Mouse (Mus musculus): ENCODE results near the gene Impg1. TPM values are rescaled to one million over a fixed set of nuclear protein-coding genes. Genes with fewer than 3 reads are reported as not detected.

Impg1 gene
- polyA plus RNA-seq, 1 experiment from 2014 or later, result not detected

DNA sequence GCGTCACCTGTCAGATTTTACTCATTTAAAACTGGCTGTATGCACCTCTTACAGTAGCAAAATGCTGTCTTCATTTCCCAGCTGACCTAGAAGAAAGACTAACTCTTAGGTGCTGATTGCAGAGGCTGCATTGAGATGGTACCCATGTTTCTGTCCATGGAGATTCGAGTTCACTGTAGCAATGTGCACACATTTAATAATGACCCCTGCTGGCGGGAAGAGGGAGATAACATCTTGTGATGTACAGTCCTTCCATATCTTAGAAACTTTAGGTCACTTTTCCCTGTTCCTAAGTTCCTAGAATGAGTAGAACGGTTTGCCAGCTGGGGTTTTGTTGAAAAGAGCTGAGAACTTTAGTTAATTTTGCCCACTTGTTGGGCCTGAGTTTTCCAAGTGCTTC, 161.8 kb downstream of the Impg1 start:
- Histone ChIP-seq H3K4me1 (replicated peaks) (no peaks in the 10 kb centered on the region), H3K4me2 (no peak overlapping the region), H3K27ac (no peak overlapping the region), H3K9ac (no peak overlapping the region), H3K27me3 (no peaks in the 10 kb centered on the region), H3K4me3 (no peak overlapping the region), H3K9me3 (no peaks in the 10 kb centered on the region), H3K36me3 (no peaks in the 10 kb centered on the region)
- WGBS, result 87% methylated on average over 4 of the region's 4 CpGs
- ATAC-seq (ENCODE audit: low FRiP score), result no peak

DNA sequence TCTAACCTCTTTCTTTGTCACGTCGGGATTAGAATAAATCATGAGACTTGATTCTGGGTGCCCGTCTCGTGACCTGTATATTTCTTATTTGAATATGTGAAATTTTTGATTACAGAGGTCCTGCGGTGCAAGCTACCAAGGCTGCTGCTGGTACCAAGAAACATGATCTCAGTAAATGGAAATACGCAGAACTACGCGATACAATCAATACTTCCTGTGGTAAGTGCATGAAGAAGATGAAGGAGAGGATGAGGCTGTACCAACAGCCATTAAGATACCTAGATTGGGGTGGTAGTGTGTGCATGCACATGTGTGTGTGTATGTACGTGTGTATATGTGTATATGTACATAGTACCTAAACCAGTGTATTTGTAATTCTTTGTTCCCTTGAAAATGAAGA, 166.2 kb downstream of the Impg1 start:
- no peaks in the 10 kb centered on the region for H3K4me1 ChIP-seq (replicated peaks)
- no peaks in the 10 kb centered on the region for H3K27me3 ChIP-seq
- no peak overlapping the region for H3K9ac ChIP-seq
- H3K4me3 ChIP-seq, result no peak overlapping the region
- no peak for ATAC-seq (ENCODE audit: low FRiP score)
- no peak overlapping the region for H3K27ac ChIP-seq
- H3K9me3 ChIP-seq, result no peaks in the 10 kb centered on the region
- 93% methylated on average over 9 of the region's 9 CpGs for WGBS
- no peaks in the 10 kb centered on the region for H3K36me3 ChIP-seq
- no peak overlapping the region for H3K4me2 ChIP-seq

DNA sequence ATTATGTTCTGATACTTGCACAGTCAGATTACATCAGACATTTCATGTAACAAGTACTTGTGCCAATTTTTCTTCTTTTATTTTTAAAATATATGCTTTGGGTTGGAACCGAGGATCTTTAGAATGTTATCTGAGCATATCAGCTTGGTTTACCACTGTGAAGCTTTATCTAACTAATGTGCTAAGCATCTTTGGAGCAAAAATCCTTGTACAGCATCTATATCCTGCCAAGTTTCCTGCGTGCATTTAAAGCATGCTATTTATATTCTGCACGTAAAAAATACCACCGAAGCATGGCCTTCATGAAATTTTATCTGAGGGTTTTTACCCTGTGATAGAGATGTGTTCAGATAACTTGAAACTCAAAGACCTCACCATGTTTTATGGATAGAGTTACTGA, 169.2 kb downstream of the Impg1 start:
- Histone ChIP-seq H3K27me3 (no peaks in the 10 kb centered on the region), H3K4me1 (replicated peaks) (no peaks in the 10 kb centered on the region), H3K36me3 (peaks cover 6% of the 10 kb centered on the region; the same call in 1 of the 2 replicates), H3K27ac (no peak overlapping the region), H3K4me3 (no peak overlapping the region), H3K9ac (no peak overlapping the region), H3K4me2 (no peak overlapping the region), H3K9me3 (no peaks in the 10 kb centered on the region)
- 82% methylated on average over 4 of the region's 4 CpGs for WGBS
- ATAC-seq (ENCODE audit: low FRiP score), result no peak

DNA sequence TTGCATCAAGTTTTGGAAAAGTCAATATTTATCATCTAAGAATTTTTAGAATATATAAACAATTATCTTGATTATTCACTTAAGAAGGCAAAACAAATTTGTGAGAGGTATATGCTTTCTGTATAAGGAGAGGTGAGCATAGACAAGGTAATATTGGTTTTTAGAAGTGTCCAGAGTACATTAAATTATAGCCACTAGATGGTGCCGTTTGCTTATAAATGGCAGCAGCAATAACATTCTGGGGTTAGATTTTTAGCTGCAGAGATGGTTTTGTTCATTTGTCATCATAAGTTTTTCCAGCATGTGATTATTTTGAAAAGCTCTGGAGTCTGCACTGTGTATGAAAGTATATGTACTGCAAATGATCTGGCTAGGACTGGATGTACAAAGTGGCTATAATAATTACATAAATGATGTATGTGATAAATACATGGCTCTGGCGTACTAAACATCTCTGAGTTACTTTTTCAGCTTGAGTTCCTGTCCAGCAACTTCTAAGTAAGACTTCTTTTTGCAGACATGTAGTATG, 172.2 kb downstream of the Impg1 start:
- no peak overlapping the region for H3K4me3 ChIP-seq
- H3K9me3 ChIP-seq, result no peaks in the 10 kb centered on the region
- no peak overlapping the region for H3K4me2 ChIP-seq
- ATAC-seq (ENCODE audit: low FRiP score), result no peak
- H3K27ac ChIP-seq, result no peak overlapping the region
- peaks cover 7% of the 10 kb centered on the region; the same call in 1 of the 2 replicates for H3K36me3 ChIP-seq
- no peaks in the 10 kb centered on the region for H3K4me1 ChIP-seq (replicated peaks)
- no peak overlapping the region for H3K9ac ChIP-seq
- no peaks in the 10 kb centered on the region for H3K27me3 ChIP-seq
- WGBS, result 71% methylated on average over 2 of the region's 2 CpGs

DNA sequence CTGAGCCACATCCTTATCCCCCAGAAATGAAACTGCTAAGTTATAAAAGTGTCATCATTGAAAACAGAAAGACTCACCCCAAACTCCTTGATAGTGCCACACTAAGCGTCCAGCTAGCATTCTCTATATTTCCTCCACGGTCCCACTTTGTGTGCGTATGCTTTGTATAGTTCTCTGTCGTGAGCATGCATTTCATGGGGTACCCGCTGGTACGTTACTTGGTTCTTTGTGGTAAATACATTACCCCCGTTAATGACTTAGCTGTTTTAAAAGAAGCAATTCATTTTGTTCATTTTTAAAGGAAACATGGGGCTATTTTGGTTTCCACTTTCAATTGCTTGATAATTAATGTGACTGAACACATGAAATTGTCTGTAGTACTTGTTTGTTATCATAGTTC, 178.4 kb downstream of the Impg1 start:
- Histone ChIP-seq H3K4me1 (replicated peaks) (no peaks in the 10 kb centered on the region), H3K9ac (no peak overlapping the region), H3K27ac (no peak overlapping the region), H3K4me2 (no peak overlapping the region), H3K36me3 (peaks cover 7% of the 10 kb centered on the region; the same call in 1 of the 2 replicates), H3K9me3 (no peaks in the 10 kb centered on the region), H3K4me3 (no peak overlapping the region), H3K27me3 (no peaks in the 10 kb centered on the region)
- ATAC-seq (ENCODE audit: low FRiP score), result no peak
- WGBS, result 91% methylated on average over 7 of the region's 7 CpGs

DNA sequence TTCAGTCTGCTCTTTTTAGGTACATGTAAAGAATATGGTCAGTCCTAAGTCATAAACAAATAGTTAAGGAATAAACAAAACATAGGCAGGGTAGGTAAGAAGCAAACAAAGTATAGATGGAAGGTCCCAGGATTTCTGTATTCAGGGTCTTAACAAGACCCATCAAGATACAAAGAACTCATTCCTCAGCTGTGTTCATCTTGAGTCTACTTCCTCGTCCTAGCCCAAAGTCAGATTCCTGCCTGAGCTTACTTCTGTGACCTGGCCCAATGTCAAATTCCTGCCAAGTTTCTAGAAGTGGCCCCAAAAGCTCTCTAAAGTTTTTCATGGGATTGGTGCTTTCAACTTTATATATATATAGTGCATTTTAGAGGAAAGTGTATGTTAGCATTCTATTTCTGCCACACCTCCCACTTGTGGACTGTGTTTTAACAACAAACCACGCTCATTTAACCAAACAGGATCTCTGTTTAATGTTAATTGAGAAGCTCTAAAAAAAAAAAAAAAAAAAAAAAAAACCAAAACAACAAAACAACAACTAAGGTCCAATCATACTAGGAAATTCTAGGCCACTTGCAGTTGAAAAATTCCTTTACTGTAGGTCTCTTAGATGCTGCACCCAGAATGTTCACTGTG, 180.6 kb downstream of the Impg1 start:
- Histone ChIP-seq H3K27ac (no peak overlapping the region), H3K4me1 (replicated peaks) (no peaks in the 10 kb centered on the region), H3K4me2 (no peak overlapping the region), H3K9me3 (no peaks in the 10 kb centered on the region), H3K9ac (no peak overlapping the region), H3K36me3 (peaks cover 7% of the 10 kb centered on the region; the same call in 1 of the 2 replicates), H3K4me3 (no peak overlapping the region), H3K27me3 (no peaks in the 10 kb centered on the region)
- WGBS, result 87% methylated on average over 2 of the region's 2 CpGs
- no peak for ATAC-seq (ENCODE audit: low FRiP score)

DNA sequence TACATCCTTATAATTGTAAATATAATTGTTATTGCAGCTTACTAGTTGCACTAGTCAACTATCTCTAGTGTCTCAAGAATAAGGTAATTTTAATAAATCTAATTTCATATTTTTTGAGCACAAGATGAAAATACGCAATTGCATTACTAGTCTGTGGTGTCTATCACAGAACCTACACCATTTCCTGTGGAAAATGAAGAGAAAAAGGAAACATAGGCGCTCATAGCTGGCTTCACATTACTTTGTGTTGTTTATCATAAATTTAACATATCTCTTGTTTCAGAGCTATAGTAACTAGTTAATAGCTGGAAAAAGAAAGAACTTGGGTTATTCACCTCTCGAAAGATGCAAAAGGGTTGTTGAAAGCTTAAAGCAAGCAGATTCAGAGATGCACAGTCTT, 182.9 kb downstream of the Impg1 start:
- ATAC-seq (ENCODE audit: low FRiP score), result no peak
- peaks cover 4% of the 10 kb centered on the region; the same call in 1 of the 2 replicates for H3K36me3 ChIP-seq
- H3K27ac ChIP-seq, result no peak overlapping the region
- WGBS, result 97% methylated on average over 3 of the region's 3 CpGs
- no peaks in the 10 kb centered on the region for H3K9me3 ChIP-seq
- no peak overlapping the region for H3K4me2 ChIP-seq
- no peak overlapping the region for H3K9ac ChIP-seq
- H3K4me1 ChIP-seq (replicated peaks), result no peaks in the 10 kb centered on the region
- no peak overlapping the region for H3K4me3 ChIP-seq
- no peaks in the 10 kb centered on the region for H3K27me3 ChIP-seq

DNA sequence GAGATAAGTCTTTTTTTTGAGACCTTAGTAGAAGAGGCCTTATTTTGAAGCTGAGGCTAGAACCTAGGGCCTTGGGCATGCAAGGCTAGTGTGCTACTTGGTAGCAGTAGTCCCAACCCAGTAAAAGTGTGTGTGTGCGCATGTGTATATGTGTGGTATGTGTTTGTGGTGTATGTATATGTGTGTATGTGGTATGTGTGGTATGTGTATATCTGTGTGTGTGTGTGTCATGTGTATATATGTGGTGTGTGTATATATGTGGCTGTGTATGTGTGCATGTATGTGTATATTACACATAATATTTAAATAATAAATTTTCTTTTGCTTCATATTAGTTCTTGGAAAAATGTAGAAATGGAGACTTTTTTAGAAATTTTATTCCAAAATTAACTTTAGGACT, 184.6 kb downstream of the Impg1 start:
- no peak overlapping the region for H3K9ac ChIP-seq
- ATAC-seq (ENCODE audit: low FRiP score), result no peak
- no peak overlapping the region for H3K27ac ChIP-seq
- H3K27me3 ChIP-seq, result no peaks in the 10 kb centered on the region
- H3K9me3 ChIP-seq, result no peaks in the 10 kb centered on the region
- H3K36me3 ChIP-seq, result peaks cover 7% of the 10 kb centered on the region; the same call in 1 of the 2 replicates
- H3K4me2 ChIP-seq, result no peak overlapping the region
- no peak overlapping the region for H3K4me3 ChIP-seq
- 97% methylated on average over 1 of the region's 1 CpGs for WGBS
- no peaks in the 10 kb centered on the region for H3K4me1 ChIP-seq (replicated peaks)

DNA sequence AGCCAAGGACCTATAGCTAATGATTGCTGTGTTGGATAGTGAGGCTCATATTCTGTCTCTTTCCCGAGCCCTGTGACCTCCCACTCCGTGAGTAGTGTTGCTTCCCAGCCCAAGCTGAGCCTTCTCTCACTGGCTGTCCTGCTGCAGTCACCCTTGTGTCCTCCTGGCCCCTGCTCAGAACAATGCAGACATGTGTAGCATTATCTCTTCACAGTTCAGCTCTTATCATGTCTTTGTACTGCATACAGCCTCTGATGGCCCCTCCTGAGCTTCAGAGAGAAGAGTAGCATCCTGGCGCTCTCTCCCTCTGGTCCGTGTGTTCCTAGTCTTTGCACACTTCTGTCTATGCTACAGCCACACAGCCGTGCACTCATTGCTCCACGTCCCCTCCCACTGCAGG, 187.5 kb downstream of the Impg1 start:
- WGBS, result 71% methylated on average over 6 of the region's 6 CpGs
- H3K4me3 ChIP-seq, result no peak overlapping the region
- 0 out of 2 replicates have a peak, but pooled peaks cover 3% of the 10 kb centered on the region for H3K36me3 ChIP-seq
- no peak overlapping the region for H3K4me2 ChIP-seq
- H3K4me1 ChIP-seq (replicated peaks), result no peaks in the 10 kb centered on the region
- H3K27ac ChIP-seq, result no peak overlapping the region
- no peaks in the 10 kb centered on the region for H3K27me3 ChIP-seq
- ATAC-seq (ENCODE audit: low FRiP score), result no peak
- H3K9me3 ChIP-seq, result no peaks in the 10 kb centered on the region
- H3K9ac ChIP-seq, result no peak overlapping the region

DNA sequence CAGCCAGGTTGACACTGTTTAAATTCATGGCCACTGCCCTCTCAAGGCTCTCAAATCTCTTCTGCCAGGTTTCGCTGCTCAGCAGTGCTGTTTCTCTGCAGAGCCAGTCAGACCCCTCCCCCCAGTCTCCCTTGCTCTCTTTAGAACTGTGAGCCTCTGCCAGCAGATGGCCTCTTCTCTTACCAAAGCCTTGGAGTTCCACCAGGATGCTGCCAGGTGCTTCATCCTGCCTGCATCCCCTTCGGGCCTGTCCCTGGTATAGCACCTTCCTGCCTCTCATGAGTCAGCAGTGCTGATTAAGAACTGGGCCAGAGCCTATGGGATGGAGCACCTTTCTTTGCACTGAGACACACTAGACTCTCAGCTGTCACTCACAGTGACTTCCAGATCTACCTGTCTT, 188.1 kb downstream of the Impg1 start:
- Histone ChIP-seq H3K4me1 (replicated peaks) (peaks cover 4% of the 10 kb centered on the region; the same call in 1 of the 2 replicates), H3K4me2 (no peak overlapping the region), H3K9ac (no peak overlapping the region), H3K9me3 (no peaks in the 10 kb centered on the region), H3K4me3 (no peak overlapping the region), H3K27me3 (no peaks in the 10 kb centered on the region), H3K27ac (no peak overlapping the region), H3K36me3 (0 out of 2 replicates have a peak, but pooled peaks cover 3% of the 10 kb centered on the region)
- ATAC-seq (ENCODE audit: low FRiP score), result no peak
- WGBS, result 51% methylated on average over 2 of the region's 2 CpGs

DNA sequence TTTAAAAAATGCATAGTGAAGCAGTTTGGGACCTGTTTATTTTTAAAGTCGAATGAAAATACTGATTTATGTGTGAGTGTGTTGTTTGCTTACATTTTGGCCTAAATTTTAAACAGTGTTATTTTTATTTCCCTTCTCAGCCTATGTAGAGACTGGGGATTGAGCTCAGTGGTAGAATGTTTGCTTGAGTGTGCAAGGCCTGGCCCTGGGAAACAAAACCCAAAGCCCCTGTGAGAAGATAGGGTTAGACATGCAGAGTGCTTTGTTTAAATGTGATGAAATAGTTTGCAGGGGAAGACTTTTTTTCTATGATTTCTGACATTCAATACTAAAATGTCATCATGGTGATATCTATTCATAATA, 189.5 kb downstream of the Impg1 start:
- Histone ChIP-seq H3K9me3 (no peaks in the 10 kb centered on the region), H3K9ac (no peak overlapping the region), H3K36me3 (0 out of 2 replicates have a peak, but pooled peaks cover 3% of the 10 kb centered on the region), H3K27ac (no peak overlapping the region), H3K4me3 (no peak overlapping the region), H3K4me2 (no peak overlapping the region), H3K27me3 (no peaks in the 10 kb centered on the region), H3K4me1 (replicated peaks) (peaks cover 4% of the 10 kb centered on the region; the same call in 1 of the 2 replicates)
- 93% methylated on average over 1 of the region's 1 CpGs for WGBS
- no peak for ATAC-seq (ENCODE audit: low FRiP score)

DNA sequence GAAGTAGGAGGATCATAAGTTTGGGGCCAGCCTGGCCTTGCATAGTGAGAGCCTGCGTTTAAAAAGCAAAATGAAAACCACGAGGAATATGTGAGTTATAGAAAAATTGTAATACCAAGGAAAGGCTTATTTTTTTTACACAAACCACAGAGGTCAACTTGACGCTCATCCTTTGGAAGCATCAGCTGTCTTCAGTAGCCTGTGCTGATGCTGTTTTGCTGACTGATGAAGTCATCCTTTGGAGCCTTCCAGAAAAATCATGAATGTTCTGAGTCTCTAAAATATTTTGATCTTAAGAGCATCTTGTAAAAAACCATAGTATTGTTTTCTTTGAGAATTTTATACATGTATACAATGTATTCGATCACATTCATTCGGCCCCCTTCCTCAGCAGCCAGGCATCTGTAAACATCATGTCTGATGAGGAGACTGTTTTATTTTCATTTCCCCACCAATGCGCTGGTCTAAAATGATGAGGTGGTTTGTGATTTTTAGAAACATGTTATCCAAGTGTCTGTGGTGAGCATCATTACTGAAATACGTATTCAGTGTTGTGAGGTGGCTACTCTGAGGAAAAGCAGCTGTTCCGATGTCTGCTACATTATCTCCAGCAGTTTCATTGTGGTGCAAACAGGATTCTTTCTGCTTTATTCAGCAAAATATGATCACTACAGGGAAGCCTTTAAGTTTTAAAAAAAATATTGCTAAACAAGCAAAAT, 190.1 kb downstream of the Impg1 start:
- Histone ChIP-seq H3K27me3 (no peaks in the 10 kb centered on the region), H3K9me3 (no peaks in the 10 kb centered on the region), H3K9ac (no peak overlapping the region), H3K4me1 (replicated peaks) (peaks cover 4% of the 10 kb centered on the region; the same call in 1 of the 2 replicates), H3K4me3 (no peak overlapping the region), H3K27ac (no peak overlapping the region), H3K4me2 (no peak overlapping the region), H3K36me3 (0 out of 2 replicates have a peak, but pooled peaks cover 3% of the 10 kb centered on the region)
- no peak for ATAC-seq (ENCODE audit: low FRiP score)
- 86% methylated on average over 8 of the region's 8 CpGs for WGBS

Data from hindbrain, embryonic 13.5 days (tissue).